Mouse (Mus musculus): ENCODE measurements at regions not wholly inside any gene's neighbourhood (a gene's known extent, or its start where the extent isn't known, plus 50 kb on each side); places are given as distances from the start of the nearest gene placed in this dataset.

DNA sequence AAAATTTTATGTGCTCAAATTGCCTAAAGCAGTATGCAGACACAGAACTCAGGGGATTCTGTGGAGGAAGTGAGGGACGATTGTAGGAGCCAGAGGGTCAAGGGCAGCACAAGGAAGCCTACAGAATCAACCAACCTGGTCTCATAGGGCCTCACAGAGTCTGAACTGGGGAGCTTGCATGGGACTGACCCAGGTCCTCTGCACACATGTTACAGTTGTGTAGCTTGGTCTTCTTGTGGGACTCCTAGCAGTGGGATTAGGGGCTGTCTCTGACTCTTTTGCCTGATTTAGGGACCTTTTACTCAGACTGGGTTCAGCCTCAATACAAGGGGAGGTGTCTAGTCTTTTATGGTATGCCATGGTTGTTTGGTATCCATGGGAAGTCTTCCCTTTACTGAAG, 60.2 kb upstream of the Mtpn start:
- no peaks in the 10 kb centered on the region for H3K36me3 ChIP-seq (ENCODE audit: control insufficient read depth, insufficient read depth, low read length)
- H3K9ac ChIP-seq (ENCODE audit: low read depth, low read length) = no peak overlapping the region
- no peak overlapping the region for H3K4me2 ChIP-seq (ENCODE audit: low read depth, low read length)
- no peaks in the 10 kb centered on the region for H3K9me3 ChIP-seq (ENCODE audit: control insufficient read depth, low read length)
- 55% methylated on average over 1 of the region's 1 CpGs for WGBS
- no peak for DNase-seq (ENCODE audit: low spot score)
- H3K4me1 ChIP-seq (ENCODE audit: control insufficient read depth, insufficient read depth, low read length) = no peaks in the 10 kb centered on the region
- no peak overlapping the region for H3K27ac ChIP-seq (replicated peaks; ENCODE audit: low read depth, low read length)
- H3K27me3 ChIP-seq (replicated peaks; ENCODE audit: control insufficient read depth, insufficient read depth, low read length) = no peaks in the 10 kb centered on the region
- H3K4me3 ChIP-seq (ENCODE audit: low read depth, low read length) = no peak overlapping the region
- no peak for ATAC-seq (ENCODE audit: low read depth)

DNA sequence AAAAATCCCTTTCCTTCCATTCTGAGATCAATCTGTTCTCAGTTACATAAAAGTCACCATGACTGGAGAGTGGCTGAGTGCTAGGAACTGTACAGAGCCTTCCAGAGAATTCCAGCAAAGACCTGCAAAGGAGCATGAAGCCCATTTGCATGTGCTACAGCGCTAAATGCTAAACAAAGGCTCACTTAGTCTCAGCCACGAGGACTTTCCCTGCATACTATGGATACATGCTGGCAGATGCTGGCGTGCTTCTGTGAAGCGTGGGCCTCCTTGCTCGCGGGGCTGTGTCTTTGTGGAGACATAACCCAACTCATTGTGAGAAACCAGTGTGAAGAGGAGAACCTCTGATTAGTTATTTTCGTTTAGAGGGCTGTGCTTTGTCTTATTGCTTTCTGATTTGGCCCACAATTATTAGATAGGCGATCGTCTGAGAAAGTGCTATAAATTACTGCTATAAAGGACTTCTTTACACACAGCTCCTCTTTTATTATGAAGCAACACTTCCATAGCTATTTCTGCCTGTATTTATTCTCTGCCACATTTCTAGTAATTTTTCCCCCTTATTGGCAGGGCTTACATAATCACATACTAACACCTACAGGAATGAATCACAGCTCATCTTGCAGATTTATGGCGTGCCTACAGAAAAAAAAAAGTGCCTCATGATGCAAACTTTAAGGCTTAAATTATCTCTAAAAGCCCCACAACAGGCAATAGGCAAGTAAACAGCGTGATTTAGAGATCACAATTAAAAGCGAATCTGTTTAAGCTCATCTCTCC, 58.9 kb upstream of the Mtpn start:
- Histone ChIP-seq H3K9me3 (ENCODE audit: control insufficient read depth, low read length) (no peaks in the 10 kb centered on the region), H3K27me3 (replicated peaks; ENCODE audit: control insufficient read depth, insufficient read depth, low read length) (no peaks in the 10 kb centered on the region), H3K9ac (ENCODE audit: low read depth, low read length) (no peak overlapping the region), H3K4me2 (ENCODE audit: low read depth, low read length) (no peak overlapping the region), H3K4me1 (ENCODE audit: control insufficient read depth, insufficient read depth, low read length) (no peaks in the 10 kb centered on the region), H3K4me3 (ENCODE audit: low read depth, low read length) (no peak overlapping the region), H3K36me3 (ENCODE audit: control insufficient read depth, insufficient read depth, low read length) (no peaks in the 10 kb centered on the region), H3K27ac (replicated peaks; ENCODE audit: low read depth, low read length) (no peak overlapping the region)
- no peak for ATAC-seq (ENCODE audit: low read depth)
- no peak for DNase-seq (ENCODE audit: low spot score)
- WGBS = 78% methylated on average over 12 of the region's 12 CpGs

DNA sequence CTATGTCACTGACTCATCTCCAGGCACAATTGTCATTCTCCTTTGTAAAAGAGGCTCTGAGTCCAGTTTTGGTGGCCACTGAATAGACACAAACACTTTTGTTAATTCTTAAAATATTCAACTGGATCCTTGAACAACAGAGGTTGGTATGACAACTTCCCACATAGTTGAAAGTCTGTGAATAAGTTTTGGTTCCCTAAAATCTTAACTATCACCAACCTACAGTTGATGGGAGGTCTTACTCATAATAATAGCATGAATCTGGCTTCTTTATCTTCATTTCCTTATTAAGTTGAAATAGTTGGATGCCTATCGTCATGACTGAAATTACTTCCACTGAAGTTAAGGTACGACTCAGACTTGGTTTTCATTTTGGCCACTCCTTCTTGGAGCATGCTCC, 55.3 kb upstream of the Mtpn start:
- Histone ChIP-seq H3K36me3 (ENCODE audit: control insufficient read depth, insufficient read depth, low read length) (no peaks in the 10 kb centered on the region), H3K4me1 (ENCODE audit: control insufficient read depth, insufficient read depth, low read length) (no peaks in the 10 kb centered on the region), H3K4me2 (ENCODE audit: low read depth, low read length) (no peak overlapping the region), H3K27ac (replicated peaks; ENCODE audit: low read depth, low read length) (no peak overlapping the region), H3K4me3 (ENCODE audit: low read depth, low read length) (no peak overlapping the region), H3K9me3 (ENCODE audit: control insufficient read depth, low read length) (no peaks in the 10 kb centered on the region), H3K9ac (ENCODE audit: low read depth, low read length) (no peak overlapping the region), H3K27me3 (replicated peaks; ENCODE audit: control insufficient read depth, insufficient read depth, low read length) (no peaks in the 10 kb centered on the region)
- ATAC-seq (ENCODE audit: low read depth) = no peak
- WGBS = 90% methylated on average over 2 of the region's 2 CpGs
- no peak for DNase-seq (ENCODE audit: low spot score)

DNA sequence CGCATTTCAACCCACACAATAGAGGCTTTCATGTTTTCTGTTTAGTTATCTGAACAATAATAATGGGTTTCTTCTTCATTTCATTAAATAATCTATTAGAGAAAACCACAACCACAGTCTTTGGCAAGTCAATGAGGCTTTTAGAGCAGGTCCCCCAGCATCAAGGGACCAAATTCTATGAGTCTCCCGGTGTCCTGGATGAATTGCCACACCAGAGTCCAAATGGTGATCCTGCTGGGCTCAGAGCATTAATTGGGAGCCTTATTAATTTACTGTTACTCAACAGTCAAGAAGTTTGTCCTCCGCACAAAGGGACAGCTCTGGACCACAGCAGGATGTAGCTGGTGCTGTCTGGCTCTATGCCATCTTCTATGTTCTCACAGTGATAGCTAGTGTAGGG, 52.5 kb upstream of the Mtpn start:
- whole genome bisulfite sequencing = 86% methylated on average over 3 of the region's 3 CpGs
- H3K9me3 ChIP-seq (ENCODE audit: control insufficient read depth, low read length) = no peaks in the 10 kb centered on the region
- DNase-seq (ENCODE audit: low spot score) = no peak
- H3K27ac ChIP-seq (replicated peaks; ENCODE audit: low read depth, low read length) = no peak overlapping the region
- H3K4me2 ChIP-seq (ENCODE audit: low read depth, low read length) = no peak overlapping the region
- H3K4me3 ChIP-seq (ENCODE audit: low read depth, low read length) = no peak overlapping the region
- no peak overlapping the region for H3K9ac ChIP-seq (ENCODE audit: low read depth, low read length)
- no peaks in the 10 kb centered on the region for H3K36me3 ChIP-seq (ENCODE audit: control insufficient read depth, insufficient read depth, low read length)
- H3K4me1 ChIP-seq (ENCODE audit: control insufficient read depth, insufficient read depth, low read length) = no peaks in the 10 kb centered on the region
- H3K27me3 ChIP-seq (replicated peaks; ENCODE audit: control insufficient read depth, insufficient read depth, low read length) = no peaks in the 10 kb centered on the region
- no peak for ATAC-seq (ENCODE audit: low read depth)
